Mouse (Mus musculus) midbrain, postnatal 0 days (tissue): Measurements from ENCODE around the gene Usp39. TPM values are rescaled to one million over a fixed set of nuclear protein-coding genes. Genes with fewer than 3 reads are reported as not detected.

Experiments used
- ATAC-seq: fragments of 200-750 bp; cut with Nextera tagmentation; 2 replicates; pipeline ENCODE4 v1.8.0; 2017; ENCODE audit warnings: moderate number of reproducible peaks, mild to moderate bottlenecking, moderate TSS enrichment, moderate library complexity; ENCODE audit not compliant: low FRiP score
- DNase-seq: peaks from one replicate; pipeline ENCODE4 v3.0.0-alpha.2; 2015; ENCODE audit warnings: low spot score
- H3K27ac ChIP-seq: fragments of 300-500 bp; sonication (generic); 2 replicates; pipeline ENCODE4 v1.5.1; 2014; ENCODE audit warnings: low read depth, mild to moderate bottlenecking, low read length, mixed read lengths
- H3K27me3 ChIP-seq: fragments of 300-500 bp; sonication (generic); 2 replicates; pipeline ENCODE4 v1.6.1; 2014; ENCODE audit warnings: low read length, control low read depth, mixed read lengths; ENCODE audit not compliant: insufficient read depth
- H3K36me3 ChIP-seq: fragments of 300-500 bp; sonication (generic); 2 replicates; pipeline ENCODE4 v1.6.1; 2014; ENCODE audit warnings: low read length, control low read depth, mixed read lengths; ENCODE audit not compliant: insufficient read depth
- H3K4me1 ChIP-seq: fragments of 300-500 bp; sonication (generic); 2 replicates; pipeline ENCODE4 v1.6.1; 2014; ENCODE audit warnings: mild to moderate bottlenecking, control low read depth, antibody characterized with exemption, low read length, mixed read lengths; ENCODE audit not compliant: insufficient read depth
- H3K4me2 ChIP-seq: fragments of 300-500 bp; sonication (generic); 2 replicates; pipeline ENCODE4 v1.6.1; 2014; ENCODE audit warnings: low read depth, mild to moderate bottlenecking, low read length, mixed read lengths; ENCODE audit not compliant: poor library complexity, severe bottlenecking
- H3K4me3 ChIP-seq: fragments of 300-500 bp; sonication (generic); 2 replicates; pipeline ENCODE4 v1.5.1; 2014; ENCODE audit warnings: low read depth, mild to moderate bottlenecking, low read length, moderate library complexity
- H3K9ac ChIP-seq: fragments of 300-500 bp; sonication (generic); replicated peaks from 2 replicates; pipeline ENCODE4 v1.6.1; 2014; ENCODE audit warnings: mild to moderate bottlenecking, low read length, moderate library complexity, mixed read lengths; ENCODE audit not compliant: poor library complexity, severe bottlenecking
- H3K9me3 ChIP-seq: fragments of 300-500 bp; sonication (generic); 2 replicates; pipeline ENCODE4 v1.6.1; 2016; ENCODE audit warnings: low read length, control low read depth
- CTCF ChIP-seq: IDR thresholded peaks from 2 replicates; pipeline ENCODE4 v1.5.1; 2016; ENCODE audit warnings: antibody characterized with exemption, mild to moderate bottlenecking
- WGBS: fragments of 180-500 bp; shearing (Covaris S2); extraction: QIAGEN DNeasy Blood & Tissue Kit; methylation state at CpG from one replicate; pipeline ENCODE4 v1.1.7; 2014; 5-methylcytosine and 5-hydroxymethylcytosine counted together
- polyA plus RNA-seq: library from polyadenylated mRNA; unstranded; fragments of >200 nt; fragmentation: Nextera tagmentation; extraction: Ambion mirVana; gene quantifications from 2 replicates; pipeline ENCODE4 v1.2.1, GENCODE M21; 2015
- total RNA-seq: library from RNA; depleted of rRNA; stranded (reverse); fragments of >200 nt; gene quantifications from 2 replicates; pipeline ENCODE4 v1.2.3, GENCODE M21; 2014

Gene Usp39
- total and polyA plus RNA-seq, 2 experiments from 2014 or later, result 35.5 to 43.7 TPM

- H3K4me1 ChIP-seq, result 0 out of 2 replicates have a peak, but pooled peaks cover 3% of the 10 kb centered on the region
- no peak overlapping the region for H3K4me2 ChIP-seq
- 90% methylated on average over 6 of the region's 6 CpGs for WGBS
- no peak for ATAC-seq
- no peak overlapping the region for H3K4me3 ChIP-seq
- no peak for DNase-seq
- H3K27ac ChIP-seq, result no peak overlapping the region
- H3K36me3 ChIP-seq, result no peaks in the 10 kb centered on the region
- H3K9me3 ChIP-seq, result no peaks in the 10 kb centered on the region
- H3K27me3 ChIP-seq, result no peaks in the 10 kb centered on the region; the same call in 1 of the 2 replicates
- H3K9ac ChIP-seq, result no peak overlapping the region
- TF ChIP-seq CTCF, result no peak
Observed at GRCm38 (mm10) chr6:72388791-72389329, 43.9 kb upstream of the Usp39 start.

GRCm38 (mm10) chr6:72388266-72388665, 43.3 kb upstream of the Usp39 start:
- DNase-seq (no peak), ATAC-seq (no peak)
- no peaks in the 10 kb centered on the region for H3K9me3 ChIP-seq
- H3K27me3 ChIP-seq, result no peaks in the 10 kb centered on the region; the same call in 1 of the 2 replicates
- H3K4me1 ChIP-seq, result 0 out of 2 replicates have a peak, but pooled peaks cover 3% of the 10 kb centered on the region
- H3K9ac ChIP-seq, result no peak overlapping the region
- TF ChIP-seq CTCF, result no peak
- no peak overlapping the region for H3K4me2 ChIP-seq
- WGBS, result 75% methylated on average over 10 of the region's 10 CpGs
- H3K27ac ChIP-seq, result no peak overlapping the region
- H3K4me3 ChIP-seq, result no peak overlapping the region
- H3K36me3 ChIP-seq, result no peaks in the 10 kb centered on the region

- no peak for ATAC-seq
- Histone ChIP-seq H3K4me2 (no peak overlapping the region), H3K4me3 (no peak overlapping the region), H3K4me1 (0 out of 2 replicates have a peak, but pooled peaks cover 3% of the 10 kb centered on the region), H3K9ac (no peak overlapping the region), H3K27ac (no peak overlapping the region), H3K9me3 (no peaks in the 10 kb centered on the region), H3K36me3 (no peaks in the 10 kb centered on the region), H3K27me3 (no peaks in the 10 kb centered on the region; the same call in 1 of the 2 replicates)
- no peak for TF ChIP-seq CTCF
- DNase-seq, result no peak
- WGBS, result 73% methylated on average over 3 of the region's 3 CpGs
Observed at GRCm38 (mm10) chr6:72387816-72388215, 42.8 kb upstream of the Usp39 start.

DNA sequence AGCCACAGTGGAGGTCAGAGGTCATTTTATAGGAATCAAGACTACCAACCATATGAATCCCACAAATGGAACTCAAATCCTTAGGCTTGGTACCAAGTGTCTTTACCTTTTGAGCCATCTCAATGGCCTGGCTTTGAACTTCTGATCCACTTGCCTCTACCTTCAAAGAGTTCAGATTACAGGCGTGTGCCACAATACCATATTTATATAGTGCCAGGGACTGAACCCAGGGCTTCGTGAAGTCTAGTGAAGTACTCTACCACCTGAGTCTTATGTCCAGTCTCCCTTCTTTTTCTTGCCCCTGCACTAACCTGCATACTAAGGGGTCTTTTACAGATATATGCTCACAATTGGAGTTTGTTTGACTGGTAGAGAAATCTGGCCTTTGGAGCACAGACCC, 41.6 kb upstream of the Usp39 start:
- no peak for ATAC-seq

GRCm38 (mm10) chr6:72385258-72385657, 40.3 kb upstream of the Usp39 start:
- Histone ChIP-seq H3K4me1 (peaks cover 3% of the 10 kb centered on the region; the same call in 1 of the 2 replicates), H3K27ac (no peak overlapping the region), H3K9me3 (no peaks in the 10 kb centered on the region), H3K36me3 (no peaks in the 10 kb centered on the region), H3K9ac (no peak overlapping the region), H3K27me3 (peaks cover 5% of the 10 kb centered on the region), H3K4me3 (no peak overlapping the region), H3K4me2 (no peak overlapping the region)
- WGBS, result 89% methylated on average over 4 of the region's 4 CpGs
- ATAC-seq, result no peak
- no peak for DNase-seq
- no peak for TF ChIP-seq CTCF

More for the DNA sequence above, 41.6 kb upstream of the Usp39 start:
- no peak for DNase-seq
- Histone ChIP-seq H3K4me1 (0 out of 2 replicates have a peak, but pooled peaks cover 3% of the 10 kb centered on the region), H3K27me3 (no peaks in the 10 kb centered on the region; the same call in 1 of the 2 replicates), H3K9me3 (no peaks in the 10 kb centered on the region), H3K36me3 (no peaks in the 10 kb centered on the region), H3K4me2 (no peak overlapping the region), H3K27ac (no peak overlapping the region), H3K4me3 (no peak overlapping the region), H3K9ac (no peak overlapping the region)
- TF ChIP-seq CTCF, result no peak
- WGBS, result 91% methylated on average over 2 of the region's 2 CpGs

GRCm38 (mm10) chr6:72383952-72384351, 39.0 kb upstream of the Usp39 start:
- H3K4me3 ChIP-seq, result no peak overlapping the region
- no peak overlapping the region for H3K27ac ChIP-seq
- H3K27me3 ChIP-seq, result peaks cover 16% of the 10 kb centered on the region
- ATAC-seq (no peak), DNase-seq (no peak)
- H3K4me2 ChIP-seq, result no peak overlapping the region
- H3K4me1 ChIP-seq, result peaks cover 5% of the 10 kb centered on the region; the same call in 1 of the 2 replicates
- H3K36me3 ChIP-seq, result no peaks in the 10 kb centered on the region
- no peak for TF ChIP-seq CTCF
- no peaks in the 10 kb centered on the region for H3K9me3 ChIP-seq
- H3K9ac ChIP-seq, result no peak overlapping the region
- 91% methylated on average over 7 of the region's 7 CpGs for WGBS
